In the genomic region with DNA sequence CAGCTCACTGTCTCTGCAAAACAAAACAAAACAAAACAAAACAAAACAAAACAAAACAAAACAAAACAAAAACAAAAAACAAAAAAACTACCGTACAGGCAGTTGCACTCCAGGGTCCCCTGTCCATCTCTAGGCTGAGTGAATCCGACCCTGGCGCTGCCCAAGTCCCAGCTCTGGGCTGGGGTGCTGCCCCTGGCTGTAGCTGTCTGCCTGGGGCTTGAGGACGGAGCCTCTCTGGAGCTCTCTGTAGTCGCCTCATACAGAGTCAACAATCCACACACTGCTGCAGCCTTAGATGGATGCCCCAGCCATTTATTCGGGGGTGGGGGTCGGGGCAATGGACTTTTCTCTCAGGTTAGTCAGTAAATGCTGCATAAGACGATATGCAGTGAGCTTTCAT, we compare ENCODE assay signal across 9 mouse cellular contexts. TPM values are rescaled to one million over a fixed set of nuclear protein-coding genes. Genes with fewer than 3 reads are reported as not detected.
DNase-seq lines count a peak whose midpoint lies in the region; ATAC-seq lines count a peak whose summit lies in the region.
"Had no signal": no experiment of that assay in that cellular context is flagged by ENCODE, and none has a peak within 500 bp of the region (broad histone marks: within the 10 kb centered on the region; RNA-seq: fewer than 3 reads in every experiment).

No protein-coding gene starts in this region.

- peak overlapping the region; percentile 36 for H3K4me3 ChIP-seq in kidney, embryonic 15.5 days (replicated peaks)
- peak overlapping the region; percentile 54 for H3K4me3 ChIP-seq in forebrain, embryonic 10.5 days
- H3K4me3 ChIP-seq in hindbrain, embryonic 15.5 days: peak overlapping the region; percentile 37; the same call in 1 of the 2 replicates
- peak overlapping the region; percentile 36 for H3K4me3 ChIP-seq in midbrain, embryonic 12.5 days

- peak overlapping the region; percentile 84 for H3K4me2 ChIP-seq in kidney, embryonic 15.5 days
- H3K4me2 ChIP-seq in hindbrain, embryonic 15.5 days: peak overlapping the region; percentile 86
- peak overlapping the region; percentile 68 for H3K4me2 ChIP-seq in midbrain, embryonic 12.5 days (replicated peaks)

- peaks cover 18% of the 10 kb centered on the region; the same call in 1 of the 2 replicates for H3K27me3 ChIP-seq in kidney, embryonic 15.5 days
- H3K27me3 ChIP-seq in forebrain, embryonic 10.5 days (ENCODE audit: poor library complexity, severe bottlenecking): peaks cover 22% of the 10 kb centered on the region
- no peaks in the 10 kb centered on the region for H3K27me3 ChIP-seq in hindbrain, embryonic 15.5 days
- peaks cover 23% of the 10 kb centered on the region for H3K27me3 ChIP-seq in midbrain, embryonic 12.5 days

- no peaks in the 10 kb centered on the region for H3K36me3 ChIP-seq in kidney, embryonic 15.5 days
- H3K36me3 ChIP-seq in forebrain, embryonic 10.5 days (replicated peaks): no peaks in the 10 kb centered on the region
- H3K36me3 ChIP-seq in hindbrain, embryonic 15.5 days: no peaks in the 10 kb centered on the region
- no peaks in the 10 kb centered on the region for H3K36me3 ChIP-seq in midbrain, embryonic 12.5 days

- no peak for ATAC-seq in kidney, embryonic 15.5 days (replicated peaks; ENCODE audit: low FRiP score)
- ATAC-seq in hindbrain, embryonic 15.5 days (ENCODE audit: low FRiP score, low read depth): 0 out of 2 replicates have a peak, but pooled peaks have one; percentile 29
- peak; percentile 56; the same call in 1 of the 2 replicates for ATAC-seq in midbrain, embryonic 12.5 days (ENCODE audit: low FRiP score, low read depth)

- H3K9me3 ChIP-seq in kidney, embryonic 15.5 days (replicated peaks): no peaks in the 10 kb centered on the region
- no peaks in the 10 kb centered on the region for H3K9me3 ChIP-seq in forebrain, embryonic 10.5 days
- H3K9me3 ChIP-seq in hindbrain, embryonic 15.5 days: no peaks in the 10 kb centered on the region
- no peaks in the 10 kb centered on the region for H3K9me3 ChIP-seq in midbrain, embryonic 12.5 days

- DNase-seq in kidney, postnatal 14 days: no peak
- peak; percentile 27 for DNase-seq in forebrain, embryonic 10.5 days (ENCODE audit: extremely low spot score, low spot score)
- no peak for DNase-seq in left cerebral cortex, postnatal 14 days (ENCODE audit: low spot score in 2 of 2)
- no peak for DNase-seq in ovary, postnatal 36 days (ENCODE audit: low spot score)
- no peak for DNase-seq in lung, postnatal 25 days (ENCODE audit: low spot score)

- intact Hi-C loops in left cerebral cortex, postnatal 14 days (cut with DNase I): loop anchor here (5.0 to 10.0 kb wide), 2 partner anchors 140 to 272 kb away; no protein-coding TSS in a partner anchor

- no peak overlapping the region for H3K27ac ChIP-seq in kidney, embryonic 15.5 days
- peak overlapping the region; percentile 56; the same call in 1 of the 2 replicates for H3K27ac ChIP-seq in forebrain, embryonic 10.5 days
- no peak overlapping the region for H3K27ac ChIP-seq in hindbrain, embryonic 15.5 days (replicated peaks)
- H3K27ac ChIP-seq in midbrain, embryonic 12.5 days (replicated peaks): no peak overlapping the region

- H3K4me1 ChIP-seq in kidney, embryonic 15.5 days: peaks cover 22% of the 10 kb centered on the region
- H3K4me1 ChIP-seq in forebrain, embryonic 10.5 days: peaks cover 17% of the 10 kb centered on the region
- peaks cover 11% of the 10 kb centered on the region for H3K4me1 ChIP-seq in hindbrain, embryonic 15.5 days (replicated peaks)
- peaks cover 10% of the 10 kb centered on the region for H3K4me1 ChIP-seq in midbrain, embryonic 12.5 days

- WGBS in kidney, embryonic 15.5 days: 49% methylated on average over 8 of the region's 8 CpGs
- WGBS in forebrain, embryonic 10.5 days: 39% methylated on average over 8 of the region's 8 CpGs
- WGBS in hindbrain, embryonic 15.5 days: 44% methylated on average over 8 of the region's 8 CpGs
- WGBS in midbrain, embryonic 12.5 days: 36% methylated on average over 8 of the region's 8 CpGs

- H3K9ac ChIP-seq in kidney, embryonic 15.5 days: peak overlapping the region; percentile 45; the same call in 1 of the 2 replicates
- H3K9ac ChIP-seq in hindbrain, embryonic 15.5 days: peak overlapping the region; percentile 34; the same call in 1 of the 2 replicates
- H3K9ac ChIP-seq in midbrain, embryonic 12.5 days (replicated peaks): peak overlapping the region; percentile 41; the same call in 1 of the 2 replicates

RNA-seq across cellular contexts. Expression of a gene that starts 20.0 kb away (rescaled TPM):
- 0.44 and 0.71 TPM in 2 replicates for polyA plus RNA-seq in kidney, embryonic 15.5 days (2015; fragmentation: Nextera tagmentation; extraction: Ambion mirVana)
- 0.10 and 0.47 TPM in 2 replicates for polyA plus RNA-seq in forebrain, embryonic 10.5 days (2016; fragmentation: Nextera tagmentation; extraction: Ambion mirVana)
- 0.21 and 0.51 TPM in 2 replicates for polyA plus RNA-seq in hindbrain, embryonic 15.5 days (2015; fragmentation: Nextera tagmentation; extraction: Ambion mirVana)
- polyA plus RNA-seq in midbrain, embryonic 12.5 days (2016; fragmentation: Nextera tagmentation; extraction: Ambion mirVana): 0.12 and 0.41 TPM in 2 replicates
- total RNA-seq in left cerebral cortex, postnatal 14 days (2021): under 1 TPM; 0.18 to 0.21 TPM

RNA-seq across cellular contexts. Expression of a gene that starts 49.5 kb away (rescaled TPM):
- polyA plus RNA-seq in kidney, embryonic 15.5 days (2015; fragmentation: Nextera tagmentation; extraction: Ambion mirVana): not detected in 2 replicates
- polyA plus RNA-seq in forebrain, embryonic 10.5 days (2016; fragmentation: Nextera tagmentation; extraction: Ambion mirVana): not detected in 2 replicates
- not detected in 2 replicates for polyA plus RNA-seq in hindbrain, embryonic 15.5 days (2015; fragmentation: Nextera tagmentation; extraction: Ambion mirVana)
- not detected in 2 replicates for polyA plus RNA-seq in midbrain, embryonic 12.5 days (2016; fragmentation: Nextera tagmentation; extraction: Ambion mirVana)
- not detected for total RNA-seq in left cerebral cortex, postnatal 14 days (2021)
- polyA plus RNA-seq: spleen, adult 2 months had no signal

RNA-seq across cellular contexts. Expression of a gene that starts 58.0 kb away (rescaled TPM):
- 100 and 103 TPM in 2 replicates for polyA plus RNA-seq in kidney, embryonic 15.5 days (2015; fragmentation: Nextera tagmentation; extraction: Ambion mirVana)
- 108 and 110 TPM in 2 replicates for polyA plus RNA-seq in forebrain, embryonic 10.5 days (2016; fragmentation: Nextera tagmentation; extraction: Ambion mirVana)
- 33.1 and 34.1 TPM in 2 replicates for polyA plus RNA-seq in hindbrain, embryonic 15.5 days (2015; fragmentation: Nextera tagmentation; extraction: Ambion mirVana)
- polyA plus RNA-seq in midbrain, embryonic 12.5 days (2016; fragmentation: Nextera tagmentation; extraction: Ambion mirVana): 49.5 and 52.5 TPM in 2 replicates
- 10 to 100 TPM; 35.8 to 36.6 TPM for total RNA-seq in left cerebral cortex, postnatal 14 days (2021)
